20 mouse cellular contexts compared by ENCODE assay signal in the genomic region with DNA sequence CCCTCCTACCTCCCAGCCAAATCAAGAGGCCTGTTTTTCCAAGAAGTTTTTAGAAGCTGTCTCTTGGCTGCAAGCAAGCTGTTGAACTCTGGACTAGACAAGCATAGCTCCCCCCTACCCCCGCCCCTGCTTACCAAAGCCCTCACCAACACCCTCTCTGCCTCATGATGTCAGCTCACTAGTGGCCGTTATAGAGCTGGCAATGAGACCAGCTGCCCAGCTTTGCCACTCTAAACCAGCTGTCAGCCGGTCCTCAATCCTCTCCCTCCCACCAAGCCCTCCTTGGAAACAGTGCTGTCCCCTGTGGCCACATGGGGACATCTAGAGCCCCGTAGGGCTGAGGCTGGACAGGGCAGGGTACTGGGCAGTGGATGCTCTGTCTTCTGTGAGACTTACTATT. TPM values are rescaled to one million over a fixed set of nuclear protein-coding genes. Genes with fewer than 3 reads are reported as not detected.
A peak's percentile ranks its signal among the peaks of the same experiment; 100 is the strongest.
DNase-seq lines count a peak whose midpoint lies in the region; ATAC-seq lines count a peak whose summit lies in the region.
"Had no signal": no experiment of that assay in that cellular context is flagged by ENCODE, and none has a peak within 500 bp of the region (broad histone marks: within the 10 kb centered on the region; RNA-seq: fewer than 3 reads in every experiment).

No protein-coding gene starts in this region.

- WGBS in heart, embryonic 11.5 days (ENCODE audit: insufficient replicate concordance), result 32% methylated on average over 4 of the region's 4 CpGs
- 20% methylated on average over 4 of the region's 4 CpGs for WGBS in hindbrain, embryonic 11.5 days

- H3K4me3 ChIP-seq in heart, embryonic 11.5 days (ENCODE audit: low read depth, low read length), result no peak overlapping the region
- H3K4me3 ChIP-seq in hindbrain, embryonic 11.5 days (ENCODE audit: low read depth, low read length), result no peak overlapping the region
- H3K4me3 ChIP-seq: embryonic facial prominence, embryonic 13.5 days; heart, embryonic 12.5 days; hindbrain, embryonic 15.5 days; lung, embryonic 15.5 days had no signal

- intact Hi-C loops in heart, postnatal 25 days (cut with DNase I), result no loop called here

- DNase-seq in heart, postnatal 25 days (ENCODE audit: low spot score), result no peak
- peak; percentile 34 for DNase-seq in lung, postnatal 10 days
- DNase-seq in lung, postnatal 25 days (ENCODE audit: low spot score), result no peak
- peak; percentile 17 for DNase-seq in hindbrain, embryonic 11.5 days (ENCODE audit: low spot score)
- DNase-seq in retina, embryonic 14.5 days (ENCODE audit: low spot score), result peak; percentile 69
- no peak for DNase-seq in right cerebral cortex, postnatal 25 days
- DNase-seq in layer of hippocampus, postnatal 36 days, result no peak
- DNase-seq: adrenal gland, postnatal 14 days; cerebellum, postnatal 14 days; gastrocnemius, postnatal 36 days; right cerebral cortex, postnatal 14 days; thymus, adult 2 months had no signal

- no peaks in the 10 kb centered on the region for H3K4me1 ChIP-seq in heart, embryonic 11.5 days (ENCODE audit: control insufficient read depth, insufficient read depth, low read length)
- H3K4me1 ChIP-seq in hindbrain, embryonic 11.5 days (replicated peaks; ENCODE audit: control insufficient read depth, insufficient read depth, low read length), result peaks cover 6% of the 10 kb centered on the region; the same call in 1 of the 2 replicates

- H3K9ac ChIP-seq in heart, embryonic 11.5 days (ENCODE audit: low read depth, low read length), result no peak overlapping the region
- H3K9ac ChIP-seq in hindbrain, embryonic 11.5 days (ENCODE audit: low read depth, low read length), result no peak overlapping the region
- H3K9ac ChIP-seq: embryonic facial prominence, embryonic 13.5 days; heart, embryonic 12.5 days; hindbrain, embryonic 15.5 days; lung, embryonic 15.5 days had no signal

- no peaks in the 10 kb centered on the region for H3K36me3 ChIP-seq in heart, embryonic 11.5 days (ENCODE audit: control insufficient read depth, insufficient read depth, low read length)
- H3K36me3 ChIP-seq in hindbrain, embryonic 11.5 days (ENCODE audit: control insufficient read depth, insufficient read depth, low read length), result no peaks in the 10 kb centered on the region
- H3K36me3 ChIP-seq: embryonic facial prominence, embryonic 13.5 days; heart, embryonic 12.5 days; hindbrain, embryonic 15.5 days; lung, embryonic 15.5 days had no signal

- no peak overlapping the region for H3K4me2 ChIP-seq in heart, embryonic 11.5 days
- H3K4me2 ChIP-seq in hindbrain, embryonic 11.5 days (replicated peaks; ENCODE audit: low read depth, low read length), result no peak overlapping the region
- H3K4me2 ChIP-seq: embryonic facial prominence, embryonic 13.5 days; heart, embryonic 12.5 days; hindbrain, embryonic 15.5 days; lung, embryonic 15.5 days had no signal

- ATAC-seq in heart, embryonic 11.5 days (replicated peaks; ENCODE audit: insufficient number of reproducible peaks, low FRiP score, low TSS enrichment), result 0 out of 2 replicates have a peak, but pooled peaks have one; percentile 18
- no peak for ATAC-seq in hindbrain, embryonic 11.5 days (ENCODE audit: low FRiP score)

- peaks cover 27% of the 10 kb centered on the region for H3K27me3 ChIP-seq in heart, embryonic 11.5 days (ENCODE audit: control insufficient read depth, insufficient read depth, low read length)
- peaks cover 2% of the 10 kb centered on the region; the same call in 1 of the 2 replicates for H3K27me3 ChIP-seq in hindbrain, embryonic 11.5 days (ENCODE audit: control insufficient read depth, insufficient read depth, low read length)
- H3K27me3 ChIP-seq: hindbrain, embryonic 15.5 days had no signal

- no peaks in the 10 kb centered on the region for H3K9me3 ChIP-seq in heart, embryonic 11.5 days (replicated peaks; ENCODE audit: control insufficient read depth, low read length)
- no peaks in the 10 kb centered on the region for H3K9me3 ChIP-seq in hindbrain, embryonic 11.5 days (ENCODE audit: control insufficient read depth, low read length)
- H3K9me3 ChIP-seq: embryonic facial prominence, embryonic 13.5 days; heart, embryonic 12.5 days; hindbrain, embryonic 15.5 days; lung, embryonic 15.5 days had no signal

- no peak overlapping the region for H3K27ac ChIP-seq in heart, embryonic 11.5 days (ENCODE audit: low read depth, low read length)
- H3K27ac ChIP-seq in hindbrain, embryonic 11.5 days (ENCODE audit: low read depth, low read length), result no peak overlapping the region
- H3K27ac ChIP-seq: embryonic facial prominence, embryonic 13.5 days; hindbrain, embryonic 15.5 days; lung, embryonic 15.5 days had no signal

RNA-seq across cellular contexts. Expression of gene Enpp7, which starts 7.5 kb away (rescaled TPM):
- polyA plus RNA-seq in heart, embryonic 11.5 days (2014; fragmentation: Nextera tagmentation; extraction: Ambion mirVana), result not detected in 2 replicates
- not detected for total RNA-seq in heart, postnatal 25 days (2021)
- polyA plus RNA-seq in hindbrain, embryonic 11.5 days (2014; fragmentation: Nextera tagmentation; extraction: Ambion mirVana), result not detected in 2 replicates
- not detected for total RNA-seq in layer of hippocampus, postnatal 36 days (2021)
- total RNA-seq: adrenal gland, postnatal 14 days; gastrocnemius, postnatal 36 days; neutrophil, adult 5-6 weeks had no signal
- polyA plus RNA-seq: embryonic facial prominence, embryonic 13.5 days; heart, embryonic 12.5 days; hindbrain, embryonic 15.5 days; kidney, embryonic 14.5 days; limb, embryonic 11.5 days; lung, embryonic 15.5 days had no signal

RNA-seq across cellular contexts. Expression of gene Cbx2, which starts 27.3 kb away (rescaled TPM):
- 23.6 and 23.8 TPM in 2 replicates for polyA plus RNA-seq in heart, embryonic 11.5 days (2014; fragmentation: Nextera tagmentation; extraction: Ambion mirVana)
- total RNA-seq in heart, postnatal 25 days (2021), result 1 to 10 TPM; 3.8 to 3.9 TPM
- polyA plus RNA-seq in hindbrain, embryonic 11.5 days (2014; fragmentation: Nextera tagmentation; extraction: Ambion mirVana), result 44.4 and 54.5 TPM in 2 replicates
- 1 to 10 TPM; 4.0 to 4.4 TPM for total RNA-seq in layer of hippocampus, postnatal 36 days (2021)

RNA-seq across cellular contexts. Expression of gene Cbx8, which starts 45.3 kb away (rescaled TPM):
- polyA plus RNA-seq in heart, embryonic 11.5 days (2014; fragmentation: Nextera tagmentation; extraction: Ambion mirVana), result 6.7 and 7.8 TPM in 2 replicates
- total RNA-seq in heart, postnatal 25 days (2021), result 1 to 10 TPM; 4.4 to 7.6 TPM
- polyA plus RNA-seq in hindbrain, embryonic 11.5 days (2014; fragmentation: Nextera tagmentation; extraction: Ambion mirVana), result 9.1 and 9.3 TPM in 2 replicates
- total RNA-seq in layer of hippocampus, postnatal 36 days (2021), result 10 to 100 TPM; 11.2 to 13.6 TPM

Comparison
In these comparisons a context has a peak if more than half of its experiments do, and no peak if none do; other contexts are left out.
1. DNase-seq: peak in lung, postnatal 10 days (single experiment), hindbrain, embryonic 11.5 days (single experiment) and retina, embryonic 14.5 days (single experiment); none in heart, postnatal 25 days (single experiment), lung, postnatal 25 days (single experiment), right cerebral cortex, postnatal 25 days (single experiment) and layer of hippocampus, postnatal 36 days (0 of 2).